Mouse (Mus musculus) spleen, postnatal 14 days (tissue): ENCODE results near the gene Otop3.

ENCODE experiments used
- DNase-seq, 2 experiments: peaks; one replicate each; pipeline ENCODE4 v3.0.0; 2021 to 2022; ENCODE audit warnings: low spot score in 2 of 2

Gene Otop3

GRCm38 (mm10) chr11:115318245-115319027 lies 16.1 kb upstream of the Otop3 start:
- no peak for DNase-seq

- DNase-seq = no peak
Measured at GRCm38 (mm10) chr11:115319704-115320383, 14.7 kb upstream of the Otop3 start.

DNA sequence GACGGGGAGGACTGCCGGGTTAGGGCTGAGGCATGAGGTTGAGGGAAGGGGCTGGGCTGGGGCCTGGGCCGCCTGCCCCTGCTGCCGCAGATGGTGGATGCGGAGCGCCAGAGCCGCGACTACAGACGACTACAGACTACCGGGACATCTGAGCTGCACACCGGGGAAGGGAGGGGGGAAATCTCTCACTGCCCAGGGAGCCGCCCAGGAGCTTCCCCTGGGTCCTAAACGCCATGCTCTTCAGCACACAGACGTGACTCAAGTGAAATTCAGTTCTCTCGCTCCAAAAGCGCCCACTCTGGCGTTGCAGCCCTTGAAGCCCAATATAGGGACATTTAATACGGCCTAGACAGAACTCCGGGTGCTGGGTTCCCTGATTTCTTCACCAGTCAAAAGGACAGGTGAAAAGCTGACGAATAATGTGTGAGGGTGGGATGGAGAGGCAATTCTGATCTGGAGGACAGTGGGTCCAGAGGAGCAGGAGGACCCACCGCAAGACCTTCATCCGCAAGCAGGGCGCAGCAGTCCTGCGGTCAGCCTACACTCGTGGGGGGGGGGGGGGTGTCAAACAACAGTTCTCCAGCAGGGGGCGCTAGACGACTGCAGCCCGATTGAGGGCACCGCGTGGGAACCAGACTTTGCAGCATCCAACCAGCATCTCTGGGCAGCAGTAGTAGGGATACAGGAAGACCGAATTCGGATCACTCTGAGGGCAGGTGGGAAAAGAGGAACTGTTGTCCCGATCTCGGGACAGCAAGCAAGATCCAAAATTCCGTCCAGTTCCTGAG lies 12.4 kb upstream of the Otop3 start, which contains the start of gene Ush1g:
Ush1g (minus strand) TSS at position 136 of the 788 bp plus-strand sequence.
- peak in 1 of 2 experiments; percentile 31 for DNase-seq

DNA sequence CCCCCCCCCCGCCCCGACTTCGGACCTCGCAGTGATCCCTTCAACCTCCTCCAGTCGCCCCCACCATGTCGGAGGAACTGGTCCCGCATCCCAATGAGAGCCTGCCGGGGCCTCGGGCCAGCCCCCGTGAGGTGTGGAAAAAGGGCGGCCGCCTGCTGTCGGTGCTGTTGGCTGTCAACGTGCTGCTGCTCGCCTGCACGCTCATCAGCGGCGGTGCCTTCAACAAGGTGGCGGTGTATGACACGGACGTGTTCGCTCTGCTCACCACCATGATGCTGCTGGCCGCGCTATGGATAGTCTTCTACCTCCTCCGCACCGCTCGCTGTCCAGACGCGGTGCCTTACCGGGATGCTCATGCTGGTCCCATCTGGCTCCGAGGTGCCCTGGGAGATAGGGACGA lies 11.2 kb upstream of the Otop3 start:
- DNase-seq = no peak

DNA sequence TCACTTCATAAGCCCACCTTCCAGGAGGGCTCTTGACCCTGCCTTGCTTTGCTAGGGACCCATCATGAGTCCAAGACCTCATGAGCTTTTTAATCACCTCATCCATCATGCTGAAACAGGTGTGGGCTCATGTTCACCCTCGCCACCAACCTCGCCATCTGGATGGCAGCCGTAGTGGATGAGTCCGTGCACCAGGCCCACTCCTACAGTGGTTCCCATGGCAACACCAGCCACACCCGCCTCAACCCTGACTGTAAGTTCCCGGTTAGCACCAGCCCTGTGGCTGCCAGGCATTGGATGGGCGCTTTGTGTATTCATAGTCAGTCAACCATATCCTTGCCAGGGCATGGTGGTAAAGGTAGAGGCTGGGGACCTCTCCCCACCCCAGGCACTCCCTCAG lies 7.8 kb upstream of the Otop3 start:
- DNase-seq = no peak

- no peak for DNase-seq
Measured at GRCm38 (mm10) chr11:115329339-115329738, 5.2 kb upstream of the Otop3 start.

DNA sequence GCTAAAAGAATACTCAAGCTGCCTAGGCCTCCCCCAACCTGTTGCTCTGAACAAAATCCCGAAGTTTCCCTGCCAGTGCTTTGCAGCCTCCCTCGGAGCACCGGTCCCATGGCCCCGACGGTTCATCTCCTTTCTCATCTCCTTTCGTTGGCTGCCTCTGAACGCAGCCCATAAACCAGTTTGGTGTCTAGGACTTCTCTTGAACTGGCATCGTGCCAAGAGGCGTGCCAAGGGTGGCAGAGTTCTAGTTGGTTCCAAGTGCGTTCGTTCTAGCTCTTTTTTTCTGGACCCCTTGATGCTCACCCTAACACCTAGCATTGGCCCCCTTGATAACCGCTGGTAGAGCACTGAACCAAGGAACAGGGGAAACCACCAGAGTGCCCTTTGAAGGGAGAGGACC lies 692 bp downstream of the Otop3 start:
- DNase-seq = no peak

- DNase-seq = no peak
Measured at GRCm38 (mm10) chr11:115336115-115336514, 1.6 kb downstream of the Otop3 start.

- DNase-seq = no peak
Measured at GRCm38 (mm10) chr11:115337350-115337749, 2.8 kb downstream of the Otop3 start.

GRCm38 (mm10) chr11:115337826-115338225 lies 3.3 kb downstream of the Otop3 start:
- DNase-seq = no peak

GRCm38 (mm10) chr11:115341246-115341645 lies 6.7 kb downstream of the Otop3 start:
- DNase-seq = no peak

GRCm38 (mm10) chr11:115341866-115342265 lies 7.3 kb downstream of the Otop3 start:
- no peak for DNase-seq

- DNase-seq = no peak
Measured at GRCm38 (mm10) chr11:115344967-115345366, 10.4 kb downstream of the Otop3 start.

DNA sequence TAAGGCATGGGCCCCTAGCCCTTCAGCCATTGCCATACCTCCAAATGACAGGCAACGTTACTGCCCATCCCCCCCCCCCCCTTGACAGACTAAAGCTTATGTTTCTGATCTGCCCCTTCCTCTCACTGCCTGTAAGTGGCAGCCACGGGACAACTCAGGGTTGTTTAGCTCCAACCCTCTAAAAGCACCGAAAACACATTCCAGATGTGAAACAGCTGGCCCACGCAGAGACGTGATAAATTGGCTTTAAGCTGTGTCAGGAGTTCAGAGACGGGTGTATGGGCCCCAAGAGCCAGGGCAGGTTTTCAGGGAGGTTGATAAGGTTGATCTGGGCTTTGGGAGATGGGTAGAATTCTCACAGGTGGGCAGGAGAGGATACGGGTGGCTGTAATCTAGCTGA lies 11.0 kb downstream of the Otop3 start:
- no peak for DNase-seq

DNA sequence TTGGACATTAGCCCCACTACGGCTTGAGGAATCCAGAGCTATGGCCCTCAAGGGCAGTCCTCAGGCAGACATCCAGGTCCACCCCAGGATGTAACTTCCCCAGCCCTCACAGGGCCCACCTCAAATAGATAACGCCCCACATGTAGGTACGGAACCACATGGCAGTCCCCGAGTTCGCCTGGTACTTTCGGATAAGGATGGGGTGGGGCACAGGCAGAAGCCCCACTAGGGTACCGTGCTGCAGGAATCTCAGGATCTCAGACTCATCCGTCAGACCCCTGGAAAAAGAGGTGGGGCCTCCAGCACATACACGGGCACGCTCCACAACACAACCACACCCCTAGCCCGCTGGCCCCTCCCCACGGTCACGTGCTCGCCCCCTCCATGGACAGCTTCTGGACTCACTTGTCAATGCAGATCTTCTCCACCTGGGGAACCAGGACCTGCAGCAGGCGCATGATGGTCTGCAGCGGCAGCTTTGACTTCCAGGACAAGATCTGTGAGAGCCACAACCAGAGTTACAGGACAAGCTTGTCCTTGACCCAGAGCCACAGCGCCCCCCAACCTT lies 14.2 kb downstream of the Otop3 start:
- DNase-seq = no peak

- no peak for DNase-seq
Measured at GRCm38 (mm10) chr11:115349976-115350375, 15.4 kb downstream of the Otop3 start.

DNA sequence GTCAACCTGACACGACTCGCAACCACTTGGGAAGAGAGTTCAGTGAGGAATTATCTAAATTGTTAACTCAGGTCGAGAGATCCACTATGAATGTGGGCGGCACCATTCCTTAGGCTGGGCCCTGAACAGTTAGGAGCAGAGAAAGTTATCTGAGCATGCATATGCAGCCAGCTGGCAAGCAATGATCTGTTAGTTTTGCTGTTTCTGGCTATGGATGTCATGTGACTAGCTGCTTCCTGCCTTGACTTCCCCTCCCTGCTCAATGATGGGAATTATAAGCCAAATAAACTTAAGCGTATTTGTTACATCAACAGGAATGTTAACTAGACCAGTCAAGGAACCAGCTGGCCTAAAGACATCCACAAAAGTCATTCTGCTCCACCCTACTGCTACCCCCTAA lies 18.8 kb downstream of the Otop3 start:
- DNase-seq = no peak

DNA sequence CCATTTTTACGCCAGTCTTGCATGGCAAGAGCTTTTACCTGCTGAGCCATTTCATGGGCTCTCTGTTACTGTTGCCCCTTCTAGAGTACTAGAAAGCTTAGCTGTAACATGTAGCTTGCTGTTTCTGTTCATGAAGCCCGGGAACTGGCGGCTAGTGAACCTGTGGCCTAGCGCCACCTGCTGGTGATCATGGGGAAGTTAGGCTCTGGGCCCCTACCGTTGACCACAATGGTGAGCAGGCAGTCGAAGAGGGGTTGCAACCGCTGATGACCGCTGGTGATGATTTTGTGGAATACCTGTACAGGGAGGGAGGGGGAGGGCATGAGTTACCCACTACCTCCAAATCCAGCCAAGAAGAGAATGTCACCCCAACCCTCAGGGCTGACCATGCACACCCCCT lies 19.7 kb downstream of the Otop3 start:
- peak in 1 of 2 experiments; percentile 56 for DNase-seq

DNA sequence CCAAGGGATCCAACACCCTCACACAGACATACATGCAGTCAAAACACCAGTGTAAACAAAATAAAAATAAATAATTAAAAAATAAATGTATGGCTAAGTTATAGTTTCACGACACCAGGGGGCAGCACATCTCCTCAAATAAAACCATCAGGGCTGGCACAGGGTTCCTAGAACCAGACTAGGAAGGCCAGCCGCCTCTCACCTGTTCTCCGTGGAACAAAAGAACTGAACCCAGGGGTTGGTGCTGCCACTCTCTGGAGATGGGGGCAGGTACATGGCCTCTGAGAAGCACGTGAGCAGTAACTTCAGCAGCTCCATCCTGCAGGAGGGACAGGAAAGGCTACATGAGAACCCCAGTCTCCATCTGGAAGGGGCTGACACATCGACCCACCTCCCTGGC lies 23.9 kb downstream of the Otop3 start:
- DNase-seq = peak in 1 of 2 experiments; percentile 58

DNA sequence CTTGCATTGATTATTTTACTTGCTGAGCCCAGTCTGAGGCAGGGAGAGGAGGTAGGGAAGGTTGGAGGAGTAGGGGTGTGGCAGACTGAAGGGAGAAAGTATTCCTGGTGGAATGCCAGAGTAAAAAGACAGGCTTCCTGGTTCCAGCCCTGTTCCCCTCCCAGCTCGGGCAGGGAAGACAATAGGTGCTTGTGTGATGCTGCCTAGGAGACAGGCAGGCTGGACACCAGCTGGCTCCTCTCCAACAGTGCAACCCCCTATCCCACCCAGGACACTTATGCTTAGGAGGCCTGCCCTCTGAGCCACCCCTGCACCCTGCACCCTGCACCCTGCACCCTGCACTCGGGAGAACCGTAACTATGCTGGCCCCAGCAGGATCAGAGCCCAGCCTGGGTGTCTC lies 24.8 kb downstream of the Otop3 start:
- no peak for DNase-seq

- DNase-seq = no peak
Measured at GRCm38 (mm10) chr11:115359726-115360125, 25.2 kb downstream of the Otop3 start.

GRCm38 (mm10) chr11:115364136-115364535 lies 29.6 kb downstream of the Otop3 start:
- no peak for DNase-seq
